Mouse (Mus musculus): ENCODE measurements at regions not wholly inside any gene's neighbourhood (a gene's known extent, or its start where the extent isn't known, plus 50 kb on each side); places are given as distances from the start of the nearest gene placed in this dataset.

DNA sequence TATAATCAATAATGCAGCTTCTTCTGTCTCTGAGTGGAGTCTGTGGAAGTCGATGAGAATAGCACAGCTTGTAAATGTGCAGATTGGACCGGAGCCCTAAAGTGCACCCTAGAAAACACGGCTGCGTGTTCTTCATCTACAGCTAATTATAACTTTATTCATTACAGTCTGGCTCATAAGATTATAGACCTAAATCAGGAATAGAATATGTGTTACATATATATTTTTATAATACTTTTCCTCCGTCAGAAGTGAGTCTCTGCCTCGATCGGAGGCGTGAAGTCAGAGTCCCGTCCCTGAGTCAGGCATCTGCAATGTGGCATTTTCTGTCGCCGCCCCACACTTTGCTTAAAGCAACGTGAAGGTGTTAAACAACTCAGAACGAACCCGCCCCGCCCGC, 288.7 kb upstream of the 4930535I16Rik start:
- no peak for ATAC-seq (replicated peaks; ENCODE audit: low FRiP score)
- 81% methylated on average over 16 of the region's 16 CpGs for WGBS
- Histone ChIP-seq H3K4me2 (no peak overlapping the region), H3K4me3 (ENCODE audit: low read depth, low read length) (no peak overlapping the region), H3K27me3 (replicated peaks; ENCODE audit: control insufficient read depth, insufficient read depth, low read length) (no peaks in the 10 kb centered on the region), H3K9me3 (ENCODE audit: control insufficient read depth, low read length) (no peaks in the 10 kb centered on the region), H3K36me3 (ENCODE audit: control insufficient read depth, insufficient read depth, low read length) (no peaks in the 10 kb centered on the region), H3K27ac (ENCODE audit: low read depth, low read length) (no peak overlapping the region), H3K9ac (ENCODE audit: low read depth, low read length) (no peak overlapping the region), H3K4me1 (replicated peaks; ENCODE audit: control insufficient read depth, insufficient read depth, low read length) (no peaks in the 10 kb centered on the region)
- DNase-seq (ENCODE audit: low spot score) = no peak

DNA sequence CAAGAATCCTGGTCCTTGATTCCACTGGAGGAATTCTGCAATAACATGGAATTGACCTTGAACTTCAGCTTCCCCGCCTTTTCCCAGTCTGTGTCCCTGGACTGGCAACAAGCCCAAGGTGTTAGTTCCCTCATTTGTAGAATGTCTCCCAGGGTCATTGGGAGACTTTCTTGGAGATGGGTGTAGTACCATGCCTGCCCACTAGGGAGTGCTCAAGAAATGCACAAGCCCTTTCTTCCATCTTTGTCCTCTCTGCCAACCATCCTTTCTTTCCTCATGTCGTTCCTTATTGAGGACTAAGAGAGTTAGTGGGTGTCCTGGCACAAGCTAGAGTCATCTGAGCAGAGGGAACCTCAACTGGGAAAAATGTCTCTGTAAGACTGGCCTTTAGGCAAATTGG, 285.9 kb upstream of the 4930535I16Rik start:
- H3K4me3 ChIP-seq (ENCODE audit: low read depth, low read length) = no peak overlapping the region
- WGBS = 74% methylated on average over 2 of the region's 2 CpGs
- no peaks in the 10 kb centered on the region for H3K4me1 ChIP-seq (replicated peaks; ENCODE audit: control insufficient read depth, insufficient read depth, low read length)
- peaks cover 10% of the 10 kb centered on the region; the same call in 1 of the 2 replicates for H3K27me3 ChIP-seq (replicated peaks; ENCODE audit: control insufficient read depth, insufficient read depth, low read length)
- no peaks in the 10 kb centered on the region for H3K9me3 ChIP-seq (ENCODE audit: control insufficient read depth, low read length)
- no peak for ATAC-seq (replicated peaks; ENCODE audit: low FRiP score)
- no peak overlapping the region for H3K4me2 ChIP-seq
- no peak overlapping the region for H3K9ac ChIP-seq (ENCODE audit: low read depth, low read length)
- H3K36me3 ChIP-seq (ENCODE audit: control insufficient read depth, insufficient read depth, low read length) = no peaks in the 10 kb centered on the region
- DNase-seq (ENCODE audit: low spot score) = no peak
- H3K27ac ChIP-seq (ENCODE audit: low read depth, low read length) = no peak overlapping the region

DNA sequence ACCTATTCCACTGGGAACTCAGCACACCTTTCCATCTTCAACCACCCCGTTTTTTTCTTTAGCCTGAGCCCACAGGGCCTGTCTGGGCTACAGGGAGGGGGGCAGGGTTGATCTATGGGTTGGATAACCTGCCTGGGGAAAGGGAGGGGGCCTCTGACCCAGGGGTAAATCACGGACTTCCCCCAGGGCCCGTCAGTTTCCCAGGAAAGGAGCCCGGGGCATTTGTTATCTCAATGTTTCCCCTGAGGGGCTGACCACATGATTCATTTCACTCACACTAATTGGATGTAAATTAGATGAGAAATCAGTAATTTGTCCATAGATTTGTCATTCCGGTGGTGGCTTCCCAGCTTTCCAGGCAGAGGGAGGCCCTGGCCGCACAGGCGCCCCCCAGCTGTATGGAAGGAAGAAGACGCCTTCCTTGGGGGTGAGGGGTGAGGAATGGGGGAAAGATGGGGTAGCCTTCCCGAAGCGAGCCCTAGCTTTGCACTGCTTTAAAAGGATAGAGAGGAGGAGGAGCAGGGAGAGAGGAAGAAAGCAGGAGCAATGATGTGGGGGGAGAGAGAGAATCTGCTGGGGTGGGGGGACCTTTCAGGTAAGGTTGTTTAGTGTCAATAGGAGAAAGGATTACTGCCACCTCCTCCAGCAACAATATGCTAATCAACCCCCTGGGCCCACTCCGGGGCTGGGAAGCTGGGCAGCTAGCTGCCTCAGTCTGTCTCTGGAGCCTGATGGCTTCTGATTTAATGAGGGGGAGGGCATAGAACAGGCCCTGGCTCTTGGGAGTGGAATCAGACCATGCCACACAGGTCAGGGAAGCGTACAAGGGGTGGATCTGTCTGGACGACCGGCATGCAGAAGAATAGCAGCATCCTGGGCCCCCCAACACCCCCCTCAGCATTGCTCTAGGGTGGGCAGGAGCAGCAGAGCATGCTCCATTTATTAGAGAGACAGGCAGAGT, 282.3 kb upstream of the 4930535I16Rik start:
- no peak overlapping the region for H3K4me3 ChIP-seq (ENCODE audit: low read depth, low read length)
- no peak overlapping the region for H3K4me2 ChIP-seq
- H3K9me3 ChIP-seq (ENCODE audit: control insufficient read depth, low read length) = no peaks in the 10 kb centered on the region
- WGBS = 30% methylated on average over 14 of the region's 14 CpGs
- ATAC-seq (replicated peaks; ENCODE audit: low FRiP score) = no peak
- H3K36me3 ChIP-seq (ENCODE audit: control insufficient read depth, insufficient read depth, low read length) = no peaks in the 10 kb centered on the region
- no peak overlapping the region for H3K9ac ChIP-seq (ENCODE audit: low read depth, low read length)
- no peak for DNase-seq (ENCODE audit: low spot score)
- peaks cover 15% of the 10 kb centered on the region for H3K27me3 ChIP-seq (replicated peaks; ENCODE audit: control insufficient read depth, insufficient read depth, low read length)
- no peak overlapping the region for H3K27ac ChIP-seq (ENCODE audit: low read depth, low read length)
- H3K4me1 ChIP-seq (replicated peaks; ENCODE audit: control insufficient read depth, insufficient read depth, low read length) = no peaks in the 10 kb centered on the region

DNA sequence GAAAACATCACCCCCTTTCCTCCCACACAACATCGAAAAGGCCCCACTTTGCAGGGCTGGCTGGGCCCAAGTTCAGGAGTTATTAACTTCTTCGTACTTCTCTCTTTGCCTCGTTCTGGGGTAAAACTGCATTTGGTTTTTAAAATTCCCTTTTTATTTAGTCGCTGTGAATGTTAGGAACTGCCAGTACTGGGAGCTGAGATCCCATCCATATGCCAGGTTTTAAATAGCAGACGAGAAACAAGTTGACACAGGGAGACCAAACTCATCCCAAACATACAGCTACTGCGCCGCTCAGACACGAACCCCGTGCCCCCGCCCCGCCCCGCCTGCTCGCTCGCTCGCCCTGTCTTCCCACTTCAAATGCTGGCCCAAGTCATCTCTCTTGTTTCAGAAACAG, 281.0 kb upstream of the 4930535I16Rik start:
- no peaks in the 10 kb centered on the region for H3K9me3 ChIP-seq (ENCODE audit: control insufficient read depth, low read length)
- peaks cover 15% of the 10 kb centered on the region for H3K27me3 ChIP-seq (replicated peaks; ENCODE audit: control insufficient read depth, insufficient read depth, low read length)
- no peak overlapping the region for H3K9ac ChIP-seq (ENCODE audit: low read depth, low read length)
- no peak overlapping the region for H3K4me3 ChIP-seq (ENCODE audit: low read depth, low read length)
- no peak for ATAC-seq (replicated peaks; ENCODE audit: low FRiP score)
- DNase-seq (ENCODE audit: low spot score) = no peak
- H3K4me1 ChIP-seq (replicated peaks; ENCODE audit: control insufficient read depth, insufficient read depth, low read length) = no peaks in the 10 kb centered on the region
- H3K4me2 ChIP-seq = no peak overlapping the region
- no peaks in the 10 kb centered on the region for H3K36me3 ChIP-seq (ENCODE audit: control insufficient read depth, insufficient read depth, low read length)
- no peak overlapping the region for H3K27ac ChIP-seq (ENCODE audit: low read depth, low read length)
- 54% methylated on average over 15 of the region's 15 CpGs for WGBS

DNA sequence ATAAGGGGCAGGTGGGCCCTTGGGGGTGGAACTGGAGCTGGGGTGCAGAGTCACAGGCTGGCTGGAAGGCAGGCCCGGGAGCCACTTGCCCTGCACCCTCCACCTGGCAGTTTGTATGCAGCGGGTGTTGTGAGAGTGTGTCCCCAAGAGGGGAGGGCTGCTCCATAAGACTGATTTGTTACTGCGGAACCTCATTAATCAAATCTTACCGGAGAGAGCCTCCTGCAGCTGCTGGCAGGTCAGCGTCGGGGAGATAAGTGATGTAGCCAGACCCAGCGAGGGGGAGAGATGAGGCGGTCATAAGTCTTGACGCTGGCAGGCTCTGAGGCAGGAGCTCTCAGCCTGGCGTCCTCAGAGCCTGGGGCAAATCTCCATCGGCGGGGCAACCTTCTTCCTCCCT, 278.9 kb upstream of the 4930535I16Rik start:
- H3K4me2 ChIP-seq = no peak overlapping the region
- H3K36me3 ChIP-seq (ENCODE audit: control insufficient read depth, insufficient read depth, low read length) = no peaks in the 10 kb centered on the region
- H3K27me3 ChIP-seq (replicated peaks; ENCODE audit: control insufficient read depth, insufficient read depth, low read length) = peaks cover 15% of the 10 kb centered on the region
- H3K4me3 ChIP-seq (ENCODE audit: low read depth, low read length) = no peak overlapping the region
- no peak overlapping the region for H3K27ac ChIP-seq (ENCODE audit: low read depth, low read length)
- H3K4me1 ChIP-seq (replicated peaks; ENCODE audit: control insufficient read depth, insufficient read depth, low read length) = no peaks in the 10 kb centered on the region
- no peaks in the 10 kb centered on the region for H3K9me3 ChIP-seq (ENCODE audit: control insufficient read depth, low read length)
- no peak overlapping the region for H3K9ac ChIP-seq (ENCODE audit: low read depth, low read length)
- 24% methylated on average over 12 of the region's 12 CpGs for WGBS
- DNase-seq (ENCODE audit: low spot score) (no peak), ATAC-seq (replicated peaks; ENCODE audit: low FRiP score) (no peak)

DNA sequence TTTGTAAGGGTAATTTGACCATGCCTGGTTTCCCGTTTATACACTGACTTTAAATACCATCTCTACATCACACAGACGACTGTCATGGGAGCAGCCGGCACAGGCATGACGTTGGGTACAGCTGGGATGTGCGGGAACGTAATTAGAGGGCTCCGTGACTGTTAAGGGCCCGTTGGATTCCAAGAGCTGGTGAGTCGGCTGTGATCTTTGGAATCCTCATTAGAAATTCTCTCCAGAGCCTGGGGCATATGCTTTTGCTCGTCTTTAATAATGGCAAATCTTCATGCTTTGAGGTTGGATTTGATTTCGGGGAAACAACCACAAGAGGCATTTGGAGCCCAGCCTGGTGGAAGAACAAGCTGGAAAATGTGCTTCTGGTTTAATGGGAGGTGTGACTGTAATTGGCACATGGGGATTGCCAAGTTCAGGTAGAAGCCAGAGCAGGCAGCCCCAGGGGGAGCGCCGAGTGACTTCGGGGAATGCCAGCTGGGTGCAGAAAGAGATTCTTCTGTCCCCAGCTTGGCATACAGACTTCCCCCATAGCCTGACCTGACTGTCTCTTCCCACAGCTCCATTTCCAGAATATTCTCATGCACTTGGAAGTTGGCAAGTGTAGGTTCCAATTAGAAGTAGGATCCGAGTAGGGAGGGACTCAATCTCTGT, 275.4 kb upstream of the 4930535I16Rik start:
- ATAC-seq (replicated peaks; ENCODE audit: low FRiP score) (no peak), DNase-seq (ENCODE audit: low spot score) (no peak)
- Histone ChIP-seq H3K36me3 (ENCODE audit: control insufficient read depth, insufficient read depth, low read length) (no peaks in the 10 kb centered on the region), H3K9ac (ENCODE audit: low read depth, low read length) (no peak overlapping the region), H3K4me3 (ENCODE audit: low read depth, low read length) (no peak overlapping the region), H3K4me2 (no peak overlapping the region), H3K27ac (ENCODE audit: low read depth, low read length) (no peak overlapping the region), H3K9me3 (ENCODE audit: control insufficient read depth, low read length) (no peaks in the 10 kb centered on the region), H3K27me3 (replicated peaks; ENCODE audit: control insufficient read depth, insufficient read depth, low read length) (peaks cover 22% of the 10 kb centered on the region), H3K4me1 (replicated peaks; ENCODE audit: control insufficient read depth, insufficient read depth, low read length) (no peaks in the 10 kb centered on the region)
- 79% methylated on average over 15 of the region's 15 CpGs for WGBS

DNA sequence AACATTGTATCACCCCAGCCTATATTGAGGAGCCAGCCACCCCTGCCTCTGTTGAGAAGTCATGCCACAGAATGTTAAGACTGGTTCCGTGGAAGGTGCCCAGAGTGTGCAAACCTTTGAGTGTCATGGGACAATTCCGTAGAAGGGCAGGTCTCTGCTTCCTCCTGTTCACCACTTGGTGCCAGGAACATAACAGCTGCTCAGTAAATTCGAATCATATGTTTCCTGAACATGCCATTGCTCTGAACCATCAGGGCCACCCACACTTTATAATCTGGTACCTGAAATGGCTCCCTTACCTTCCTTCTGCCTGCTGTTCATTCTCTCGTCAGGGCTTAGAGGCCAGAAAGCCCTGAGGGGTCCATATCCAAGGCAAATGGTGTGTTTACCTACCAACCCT, 273.0 kb upstream of the 4930535I16Rik start:
- no peak overlapping the region for H3K27ac ChIP-seq (ENCODE audit: low read depth, low read length)
- no peak overlapping the region for H3K4me2 ChIP-seq
- H3K9ac ChIP-seq (ENCODE audit: low read depth, low read length) = no peak overlapping the region
- H3K27me3 ChIP-seq (replicated peaks; ENCODE audit: control insufficient read depth, insufficient read depth, low read length) = peaks cover 17% of the 10 kb centered on the region
- H3K9me3 ChIP-seq (ENCODE audit: control insufficient read depth, low read length) = no peaks in the 10 kb centered on the region
- H3K4me1 ChIP-seq (replicated peaks; ENCODE audit: control insufficient read depth, insufficient read depth, low read length) = no peaks in the 10 kb centered on the region
- no peak for ATAC-seq (replicated peaks; ENCODE audit: low FRiP score)
- H3K4me3 ChIP-seq (ENCODE audit: low read depth, low read length) = no peak overlapping the region
- H3K36me3 ChIP-seq (ENCODE audit: control insufficient read depth, insufficient read depth, low read length) = no peaks in the 10 kb centered on the region
- 60% methylated on average over 4 of the region's 4 CpGs for whole genome bisulfite sequencing
- DNase-seq (ENCODE audit: low spot score) = no peak

DNA sequence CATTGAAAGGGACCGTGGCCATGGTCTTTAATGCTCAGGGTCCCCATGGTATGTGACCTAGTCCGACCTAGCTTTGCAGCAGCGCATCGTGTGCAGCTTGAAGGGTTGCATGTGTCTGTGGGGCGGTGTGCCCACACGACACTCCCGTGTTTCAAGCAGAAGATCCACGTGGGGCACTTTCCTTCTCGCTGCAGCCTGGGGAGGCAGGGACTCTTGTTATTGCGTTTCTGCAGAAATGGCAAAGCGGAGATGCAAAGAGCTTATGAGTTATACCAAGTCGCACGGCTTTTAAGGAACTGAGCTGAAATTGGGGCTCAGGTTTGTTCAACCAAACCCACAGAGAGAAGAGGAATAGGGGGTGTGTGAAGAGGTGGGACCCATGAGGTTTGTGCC, 272.2 kb upstream of the 4930535I16Rik start:
- Histone ChIP-seq H3K4me3 (ENCODE audit: low read depth, low read length) (no peak overlapping the region), H3K4me2 (no peak overlapping the region), H3K9me3 (ENCODE audit: control insufficient read depth, low read length) (no peaks in the 10 kb centered on the region), H3K27ac (ENCODE audit: low read depth, low read length) (no peak overlapping the region), H3K36me3 (ENCODE audit: control insufficient read depth, insufficient read depth, low read length) (no peaks in the 10 kb centered on the region), H3K4me1 (replicated peaks; ENCODE audit: control insufficient read depth, insufficient read depth, low read length) (no peaks in the 10 kb centered on the region), H3K27me3 (replicated peaks; ENCODE audit: control insufficient read depth, insufficient read depth, low read length) (peaks cover 17% of the 10 kb centered on the region), H3K9ac (ENCODE audit: low read depth, low read length) (no peak overlapping the region)
- WGBS = 63% methylated on average over 13 of the region's 13 CpGs
- DNase-seq (ENCODE audit: low spot score) (no peak), ATAC-seq (replicated peaks; ENCODE audit: low FRiP score) (no peak)
